Mouse (Mus musculus) cerebellum, postnatal 14 days (tissue): ENCODE results near the gene Tmem179b.
"Not testable (repeated sequence)": the region's sequence is repeated elsewhere in the genome, so short reads cannot be mapped to it uniquely, and the experiment has no call there.

Experiments
- DNase-seq, 2 experiments: peaks; one replicate each; pipeline ENCODE4 v3.0.0; 2021; ENCODE audit warnings: mixed read lengths in 2 of 2

Tmem179b gene

DNA sequence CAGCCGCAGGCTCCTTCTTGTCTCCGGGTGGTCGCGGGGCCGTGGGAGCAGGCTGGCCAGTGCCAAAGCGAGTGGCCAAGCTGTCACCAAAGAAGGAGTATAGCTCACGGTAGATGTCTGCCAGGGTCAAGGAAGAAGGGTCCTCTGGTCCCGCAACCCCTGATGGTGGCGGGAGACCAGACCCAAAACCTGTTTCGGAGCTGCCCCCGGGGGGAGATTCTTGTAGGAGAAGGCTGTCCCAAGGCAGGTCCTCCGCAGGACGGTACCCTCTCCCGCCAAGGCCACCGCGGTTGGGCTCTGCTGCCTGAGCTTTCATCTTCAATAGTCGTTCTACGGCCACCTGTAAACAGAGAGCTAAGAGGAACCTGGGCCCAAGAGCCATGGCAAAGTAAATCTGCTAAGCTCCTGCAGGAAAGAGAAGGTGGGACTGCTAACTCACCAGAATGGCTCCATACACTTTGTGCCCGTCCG is 719 bp upstream of the Tmem179b start:
- no peak for DNase-seq

DNA sequence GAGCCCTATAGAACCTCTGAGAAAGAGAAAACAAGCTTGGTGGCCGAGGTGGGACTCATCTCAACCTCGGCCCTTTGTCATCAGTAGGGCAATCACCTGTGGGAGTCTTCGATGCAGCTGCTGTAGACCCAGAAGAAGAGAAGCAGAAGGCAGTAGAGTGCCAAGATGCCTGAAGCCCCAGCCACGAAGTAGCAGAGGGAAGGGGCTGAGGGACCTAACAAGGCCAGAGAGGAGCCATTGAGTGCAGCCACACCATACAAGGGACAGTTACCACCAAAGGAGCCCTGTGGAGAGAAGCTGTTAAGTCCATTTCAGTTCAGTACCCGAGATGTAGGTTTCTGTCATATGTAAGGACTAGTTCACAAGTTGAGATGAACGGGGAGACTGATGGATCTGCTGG is 858 bp downstream of the Tmem179b start:
- DNase-seq = no peak

DNA sequence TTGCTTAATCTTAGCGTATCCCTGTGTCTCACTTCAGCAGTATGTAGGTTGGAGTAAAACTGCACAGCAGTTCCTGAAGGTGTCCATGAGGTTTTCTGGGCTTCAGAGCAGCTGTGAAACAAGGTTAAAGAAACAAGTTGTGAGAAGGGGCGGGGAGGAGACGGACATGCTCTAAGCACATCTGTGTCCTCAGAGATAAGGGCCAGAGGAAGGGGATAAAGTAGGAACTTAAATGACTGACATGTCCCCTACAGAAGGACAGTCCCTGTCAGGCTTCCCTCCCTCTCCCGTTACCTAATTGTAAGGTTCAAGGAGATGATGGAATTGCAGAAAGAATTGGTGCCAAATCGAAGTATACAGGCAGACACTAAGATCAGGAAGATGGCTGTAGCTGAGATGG is 1.3 kb downstream of the Tmem179b start:
- DNase-seq = no peak

DNA sequence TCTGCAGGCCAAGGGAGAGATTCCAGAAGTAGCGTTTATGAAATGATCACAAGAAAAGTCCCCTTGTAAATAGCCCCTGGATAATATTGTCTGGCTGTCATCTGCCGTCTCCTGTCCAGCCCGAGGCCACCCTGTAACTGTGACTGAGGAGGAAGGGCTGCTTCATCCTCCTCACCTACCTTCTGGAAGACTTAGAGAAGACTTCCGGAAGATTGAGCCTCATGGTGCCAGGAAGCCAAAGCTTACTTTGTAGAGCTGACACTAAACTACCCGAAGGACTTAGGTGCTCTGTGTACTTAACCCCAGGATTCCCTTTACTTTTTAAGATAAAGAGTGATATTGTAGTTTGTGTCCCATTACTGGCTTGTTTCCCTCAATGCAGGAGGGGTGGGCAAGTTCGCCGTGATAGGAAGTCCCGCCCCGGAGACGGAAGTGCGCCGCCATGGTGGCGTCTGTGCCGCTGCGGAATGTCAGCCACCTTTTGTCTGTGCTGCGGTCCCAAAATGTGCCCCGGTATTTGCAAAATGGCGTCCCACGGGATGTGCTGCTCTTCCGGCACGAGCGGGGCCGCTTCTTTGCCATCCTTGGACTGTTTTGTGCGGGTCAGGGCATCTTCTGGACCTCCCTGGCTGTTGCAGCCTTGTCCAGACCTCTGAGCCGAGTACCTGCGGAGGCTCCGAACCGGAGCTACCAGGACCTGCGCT is 3.5 kb downstream of the Tmem179b start, which contains the start of gene Tmem223:
TSS of gene Tmem223 (plus strand) at position 430 of the 704 bp plus-strand sequence.
- DNase-seq = peak; percentile 88

DNA sequence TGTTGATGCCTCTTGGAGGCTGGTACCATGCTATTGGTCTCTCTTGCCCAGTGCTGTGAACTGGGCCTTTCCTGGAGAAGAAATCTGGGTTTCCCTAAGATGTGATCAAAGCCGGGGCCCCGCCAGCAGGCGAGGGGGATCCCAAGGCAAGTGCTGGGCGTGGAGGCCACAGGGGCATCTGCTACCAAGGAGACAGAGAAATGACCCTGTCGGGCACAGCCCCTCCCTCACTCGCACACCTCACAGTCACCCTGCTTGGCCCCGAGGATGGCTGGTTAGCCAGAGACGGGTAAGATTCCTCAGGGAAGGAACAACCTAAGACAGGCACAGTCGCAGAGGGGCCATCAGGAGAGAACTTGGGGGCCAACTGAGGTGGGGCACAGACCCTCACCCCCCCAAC is 8.7 kb downstream of the Tmem179b start:
- DNase-seq = no peak

DNA sequence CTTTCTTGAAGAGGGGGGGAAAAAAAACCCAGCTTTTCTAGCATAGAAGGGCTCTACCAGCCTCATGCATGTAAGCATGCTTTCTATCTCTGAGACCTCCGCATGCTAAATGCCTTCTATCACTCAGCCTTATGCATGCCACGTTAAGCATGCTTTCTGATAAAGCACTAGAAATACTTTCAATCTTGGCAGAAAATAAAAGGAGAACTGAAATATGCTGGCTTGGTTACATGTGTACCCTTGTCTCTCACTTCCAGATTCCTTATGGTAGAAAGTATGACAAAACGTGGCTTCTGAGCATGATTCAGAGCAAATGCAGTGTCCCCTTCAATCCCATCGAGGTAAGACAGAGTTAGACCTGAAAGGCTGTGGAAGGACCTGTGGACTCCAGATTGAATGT is 11.0 kb downstream of the Tmem179b start:
- DNase-seq = no peak

DNA sequence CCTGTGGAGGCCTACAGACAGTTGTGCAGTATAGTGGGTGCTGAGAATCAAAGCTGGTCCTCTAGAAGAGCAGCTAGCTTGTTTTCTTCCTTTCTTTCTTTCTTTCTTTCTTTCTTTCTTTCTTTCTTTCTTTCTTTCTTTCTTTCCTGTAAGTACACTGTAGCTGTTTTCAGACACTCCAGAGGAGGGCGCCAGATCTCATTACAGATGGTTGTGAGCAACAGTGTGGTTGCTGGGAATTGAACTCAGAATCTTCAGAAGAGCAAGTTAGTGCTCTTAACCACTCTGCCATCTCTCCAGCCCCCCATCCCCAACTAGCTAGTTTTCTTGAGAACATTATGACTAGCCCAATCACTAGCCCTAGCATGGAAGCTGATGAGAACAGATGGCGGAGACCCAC is 13.5 kb downstream of the Tmem179b start:
- DNase-seq = no peak

DNA sequence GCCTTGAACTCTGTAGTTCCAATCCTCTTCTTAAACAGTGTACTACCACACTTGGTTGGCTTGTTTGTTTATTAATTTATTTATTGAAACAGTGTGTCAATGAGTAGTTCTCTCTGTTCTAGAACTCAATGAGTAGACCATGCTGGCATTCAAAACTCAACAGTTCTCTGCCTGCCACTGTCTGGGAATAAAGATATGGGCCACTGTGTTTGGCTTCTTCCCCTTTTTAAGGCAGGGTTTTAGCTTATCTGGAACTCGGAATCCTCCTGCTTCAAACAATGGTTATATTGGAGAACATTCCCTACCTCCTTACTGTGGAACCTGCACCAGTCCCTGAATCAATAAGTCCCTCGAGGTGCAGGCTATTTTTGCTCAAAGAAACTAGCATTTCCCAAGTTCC is 15.4 kb downstream of the Tmem179b start:
- no peak for DNase-seq

DNA sequence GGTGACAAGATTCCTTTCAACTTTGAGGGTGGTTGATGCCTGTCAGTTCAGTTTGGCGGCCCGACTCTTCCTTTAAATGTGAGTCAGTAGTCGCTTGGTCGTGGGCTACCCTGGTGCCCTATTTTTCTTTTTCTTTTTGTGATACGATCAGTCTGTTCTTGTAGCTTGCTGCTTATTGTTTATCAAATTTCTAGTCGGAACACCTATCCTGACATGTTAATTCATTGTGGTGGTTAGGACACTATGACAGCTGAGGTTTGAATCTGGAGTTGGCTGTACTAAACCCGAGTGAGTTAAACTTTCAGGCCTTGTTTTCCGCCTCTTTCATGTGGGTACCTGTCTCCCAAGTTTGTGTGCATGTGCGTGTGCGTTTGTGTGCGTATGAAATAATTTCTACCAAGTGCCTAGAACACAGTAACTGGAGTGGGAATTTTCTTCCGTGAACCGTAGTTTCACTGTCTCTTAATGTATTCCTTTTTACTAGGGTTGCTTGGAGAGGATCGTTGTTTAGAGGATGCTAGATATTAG is 16.7 kb downstream of the Tmem179b start:
- no peak for DNase-seq

DNA sequence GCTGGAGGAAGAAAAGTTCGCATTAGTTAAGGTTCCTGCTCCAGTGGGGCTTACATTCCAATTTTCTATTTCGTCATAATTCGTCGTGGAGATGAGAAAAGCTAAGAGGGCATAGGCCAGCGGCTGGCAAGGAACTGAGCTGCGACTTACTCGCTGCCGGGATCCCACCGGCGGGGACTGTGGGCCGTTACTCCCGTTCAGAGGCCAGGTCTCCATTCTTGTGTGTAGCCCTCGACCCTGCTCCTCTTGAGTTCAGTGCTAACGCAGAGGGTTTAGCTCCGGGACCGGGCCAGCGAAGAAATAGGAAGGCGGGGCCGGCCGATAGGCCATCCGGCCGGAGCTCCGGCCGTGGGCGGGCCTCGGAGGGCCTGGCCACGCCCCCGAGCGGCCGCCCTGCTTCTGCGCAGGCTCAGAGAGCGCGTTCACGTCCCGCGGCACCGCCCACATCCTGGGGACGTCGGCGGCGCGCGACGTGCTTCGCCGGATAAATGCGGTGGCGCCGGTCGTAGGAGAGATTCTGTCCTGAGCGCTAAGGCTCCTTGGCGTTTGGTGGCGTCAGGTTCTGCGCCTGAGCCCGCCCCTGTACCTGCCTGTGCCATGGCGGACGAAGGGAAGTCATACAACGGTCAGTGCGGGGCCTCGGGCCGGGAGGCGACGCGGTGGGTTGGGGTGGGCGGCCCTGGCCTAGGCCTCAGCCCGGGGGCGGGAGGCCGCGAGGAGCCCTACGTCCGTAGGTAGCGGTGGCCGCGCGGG is 17.5 kb downstream of the Tmem179b start, which contains the start of gene Nxf1:
TSS of gene Nxf1 (plus strand) at position 439 of the 753 bp plus-strand sequence.
- DNase-seq = peak; percentile 97

DNA sequence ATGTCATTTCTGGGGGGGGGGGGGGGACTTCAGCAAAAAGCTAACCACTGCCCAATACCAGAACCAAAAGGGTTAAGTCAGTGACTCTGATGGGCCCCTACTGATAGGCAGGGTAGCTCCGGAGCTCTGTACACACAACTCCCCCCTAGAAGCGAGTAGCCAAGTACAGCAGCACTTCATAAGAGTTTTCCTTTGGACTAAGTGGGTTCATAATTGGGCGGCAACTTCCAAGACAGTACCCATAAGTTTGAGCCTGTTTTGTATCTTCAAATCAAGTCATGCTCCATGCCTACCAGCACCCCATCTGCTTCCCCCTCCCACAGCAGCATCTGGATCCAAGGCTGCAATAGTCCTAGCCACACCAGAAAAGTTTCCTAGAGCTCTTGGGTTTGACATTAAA is 18.6 kb downstream of the Tmem179b start:
- no peak for DNase-seq

DNA sequence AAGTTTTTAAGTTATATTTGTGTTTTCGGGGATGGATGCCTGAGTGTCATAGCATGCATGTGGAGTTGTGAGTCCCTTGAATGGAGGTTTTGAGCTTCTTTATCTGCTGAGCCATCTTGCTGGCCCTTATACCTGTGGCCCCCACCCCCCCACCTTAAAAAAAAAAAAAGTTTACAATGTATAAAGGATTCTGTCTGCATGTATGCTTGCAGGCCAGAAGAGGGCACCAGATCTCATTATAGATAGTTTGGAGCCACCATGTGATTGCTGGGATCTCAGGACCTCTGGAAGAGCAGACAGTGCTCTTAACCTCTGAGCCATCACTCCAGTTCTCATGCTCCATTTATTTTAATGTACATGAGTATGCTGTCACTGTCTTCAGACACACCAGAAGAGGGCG is 26.9 kb downstream of the Tmem179b start:
- no peak for DNase-seq

DNA sequence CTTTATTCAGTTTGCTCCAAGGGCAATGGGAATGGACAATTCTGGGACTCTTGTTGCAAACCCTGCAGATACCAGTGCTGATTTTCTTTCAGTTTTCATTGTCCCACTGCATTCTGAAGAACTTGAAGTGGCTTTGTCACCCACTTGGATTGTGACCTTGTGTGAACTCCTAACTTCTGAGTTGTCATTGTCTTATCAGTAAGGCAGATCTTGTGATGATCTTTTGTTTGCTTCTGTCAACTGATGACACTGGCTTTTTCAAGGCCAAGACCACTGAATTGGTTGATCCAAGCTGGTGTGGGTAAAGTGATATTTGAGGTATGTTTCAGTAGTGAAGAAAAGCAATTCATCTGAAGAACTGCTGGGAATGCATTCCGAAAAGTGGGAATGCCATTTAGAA is 28.9 kb downstream of the Tmem179b start:
- DNase-seq = no peak

DNA sequence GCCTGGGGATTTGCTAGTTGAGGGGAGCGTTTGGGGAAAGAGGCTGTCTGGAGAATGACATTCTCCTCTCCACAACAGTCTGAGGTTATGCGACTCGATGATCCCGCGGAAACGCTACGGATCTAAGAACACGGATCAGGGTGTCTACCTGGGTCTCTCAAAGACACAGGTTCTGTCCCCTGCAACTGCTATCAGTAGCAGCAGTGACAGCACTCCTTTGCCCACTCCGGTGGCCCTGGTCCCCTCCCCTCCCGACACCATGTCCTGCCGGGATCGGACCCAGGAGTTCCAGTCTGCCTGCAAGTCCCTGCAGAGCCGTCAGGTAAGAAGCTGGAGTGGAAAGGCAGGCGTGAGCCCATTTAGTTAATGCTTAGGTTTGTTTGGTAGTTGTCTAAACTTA is 32.1 kb downstream of the Tmem179b start:
- DNase-seq = peak in 1 of 2 experiments; percentile 27

DNA sequence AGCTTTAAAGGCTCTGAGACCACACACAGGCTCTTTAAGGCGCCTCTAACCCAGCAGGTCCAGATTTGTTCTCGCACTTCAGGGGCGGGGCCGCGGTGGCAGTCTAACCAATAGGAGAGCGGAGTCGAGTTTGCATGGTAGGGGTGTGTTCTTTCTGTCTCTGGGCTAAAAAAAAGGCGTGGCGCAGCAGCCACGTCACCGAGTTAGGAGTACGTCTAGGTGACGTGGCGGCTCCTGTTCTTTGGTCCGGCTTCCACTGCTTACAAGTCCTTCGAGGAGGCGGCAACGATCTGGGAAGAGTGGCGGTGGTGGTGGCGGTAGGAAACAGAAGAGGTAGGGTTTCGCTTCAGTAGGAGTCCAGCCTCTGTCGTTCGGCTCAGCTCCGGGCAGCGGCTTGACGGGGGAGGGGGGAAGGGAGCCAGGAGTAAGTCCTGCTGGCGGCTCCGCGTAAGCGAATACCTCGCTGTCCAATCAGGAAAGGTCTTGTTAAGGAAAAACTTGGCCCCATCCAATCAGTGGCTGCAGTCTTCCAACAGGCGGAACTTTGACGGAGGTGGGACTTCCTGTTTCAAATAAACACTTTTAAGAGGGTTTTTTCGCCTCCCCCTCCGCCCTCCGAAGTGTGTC is 32.9 kb downstream of the Tmem179b start, which contains the start of gene Stx5a:
TSS of gene Stx5a (plus strand) at position 171 of the 627 bp plus-strand sequence.
- DNase-seq = peak; percentile 95 to 96

DNA sequence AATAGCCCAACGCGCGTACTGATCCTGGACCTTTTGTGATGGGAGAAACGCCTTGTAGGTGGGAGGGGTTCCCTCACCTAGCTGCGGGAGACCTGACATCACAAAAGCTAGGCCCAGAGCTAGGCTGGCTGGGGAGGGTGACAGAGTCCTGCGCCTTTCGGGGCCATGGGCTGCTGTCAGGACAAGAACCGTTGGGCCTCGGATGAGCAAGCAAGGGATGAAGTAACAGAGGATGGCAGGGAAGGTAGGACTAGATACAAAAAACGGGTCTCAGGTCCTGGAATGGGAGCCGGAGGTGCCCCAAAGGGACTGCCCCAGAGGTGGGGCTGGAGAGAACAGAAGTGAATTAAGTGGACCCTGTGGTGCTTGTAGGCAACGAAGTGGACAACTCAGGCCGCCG is 33.7 kb downstream of the Tmem179b start, which contains the start of gene 1700092M07Rik:
TSS of gene 1700092M07Rik (plus strand) at position 116 of the 400 bp plus-strand sequence.
- no peak for DNase-seq

DNA sequence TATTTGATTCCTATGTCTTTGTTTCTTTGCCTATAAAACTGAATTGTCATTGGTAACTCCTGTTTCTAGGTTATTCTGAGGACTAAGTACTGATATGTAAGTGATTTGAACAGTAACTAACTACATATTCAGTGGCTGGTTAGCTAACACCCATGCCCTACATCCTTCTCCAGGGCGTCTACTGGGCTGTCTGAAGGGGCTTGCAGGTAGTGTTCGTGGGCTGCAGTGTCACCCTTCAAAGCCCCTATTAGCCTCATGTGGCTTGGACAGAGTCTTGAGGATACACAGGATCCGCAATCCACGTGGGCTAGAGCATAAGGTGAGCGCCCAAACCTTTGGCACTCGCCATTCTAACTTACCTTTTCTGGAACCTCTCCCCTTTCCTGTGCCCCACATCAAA is 34.6 kb downstream of the Tmem179b start:
- no peak for DNase-seq

DNA sequence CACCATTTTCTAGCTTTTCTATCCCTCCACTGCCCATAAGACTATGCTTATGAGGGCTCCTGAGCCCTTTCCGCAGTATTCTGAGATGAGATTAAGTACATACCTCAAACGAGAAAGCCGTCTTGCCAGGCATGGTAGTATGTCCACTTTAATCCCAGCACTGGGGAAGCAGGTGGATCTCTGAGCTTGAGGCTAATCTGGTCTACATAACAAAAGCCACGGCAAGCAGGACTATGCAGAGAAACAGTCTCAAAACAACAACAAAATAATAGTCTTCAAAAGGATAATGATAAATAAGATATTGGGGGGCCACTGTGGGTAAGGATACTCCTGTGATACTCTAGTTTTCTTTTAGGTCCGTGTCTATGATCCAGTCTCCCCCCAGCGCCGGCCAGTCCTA is 35.4 kb downstream of the Tmem179b start:
- no peak for DNase-seq

DNA sequence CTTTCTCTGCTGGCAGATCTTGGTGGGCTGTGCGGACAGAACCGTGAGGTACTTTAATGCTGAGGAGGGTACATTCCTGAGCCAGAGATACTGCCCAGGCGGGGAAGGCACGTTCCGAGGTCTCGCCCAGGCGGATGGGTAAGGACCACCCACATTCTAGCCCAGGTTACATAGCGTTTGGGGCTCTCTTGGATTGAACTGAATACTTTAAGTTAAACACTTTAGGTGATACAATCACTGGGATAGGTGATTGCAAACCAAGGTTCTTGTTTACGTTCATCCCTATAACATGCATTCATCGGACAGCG is 38.2 kb downstream of the Tmem179b start:
- no peak for DNase-seq

DNA sequence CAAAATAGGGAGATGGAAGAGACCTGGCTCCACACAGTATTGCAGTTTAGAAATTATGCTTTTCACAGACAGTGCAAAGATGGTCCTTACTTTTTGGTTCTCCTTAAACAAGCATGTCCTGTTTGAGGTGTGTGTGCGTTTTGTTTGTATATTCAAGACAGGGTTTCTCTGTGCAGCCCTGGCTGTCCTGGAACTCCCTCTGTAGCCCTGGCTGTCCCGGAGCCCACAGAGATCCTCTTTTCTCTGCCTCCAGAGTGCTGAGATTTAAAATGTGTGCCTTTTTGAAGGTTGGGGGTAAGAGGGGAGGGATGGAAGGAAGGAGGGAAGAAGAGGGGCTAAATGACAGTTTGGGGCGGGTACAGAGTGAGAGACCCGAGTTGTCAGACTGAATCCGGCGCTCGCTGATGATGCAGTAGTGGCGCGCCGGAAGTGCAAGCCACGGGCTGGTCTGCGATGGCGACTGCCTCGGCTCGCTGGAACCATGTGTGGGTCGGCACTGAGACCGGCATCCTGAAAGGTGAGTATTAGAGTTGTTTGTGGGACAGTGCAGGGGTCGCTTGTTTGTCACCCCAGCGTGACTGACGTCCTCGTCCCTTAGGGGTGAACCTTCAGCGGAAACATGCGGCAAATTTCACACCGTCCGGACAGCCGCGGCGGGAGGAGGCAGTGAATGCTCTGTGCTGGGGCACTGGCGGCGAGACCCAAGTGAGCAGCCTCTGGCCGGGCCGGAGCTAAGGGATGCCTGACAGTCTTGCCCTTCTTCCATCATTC is 38.7 kb downstream of the Tmem179b start, which contains the start of gene Wdr74:
TSS of gene Wdr74 (plus strand) at position 439 of the 771 bp plus-strand sequence.
- DNase-seq = peak; percentile 95 to 96

DNA sequence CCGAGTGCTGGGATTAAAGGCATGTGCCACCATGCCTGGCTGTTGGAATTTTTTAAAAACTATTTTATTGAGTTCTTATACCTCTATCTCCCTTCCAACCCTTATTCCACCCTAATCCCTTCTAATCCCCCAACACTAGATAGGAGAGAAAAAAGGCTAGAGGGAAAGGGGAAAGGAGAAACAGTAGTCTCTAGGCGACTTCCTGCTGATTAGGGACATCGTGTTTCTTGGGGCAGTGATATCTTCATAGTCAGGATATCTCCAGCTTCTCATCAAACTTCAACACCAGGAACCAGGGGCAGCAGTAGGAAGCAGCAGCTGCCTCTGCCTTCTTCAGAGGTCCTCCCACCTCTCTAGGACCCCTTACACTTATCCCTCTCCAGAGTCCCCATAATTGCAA is 39.9 kb downstream of the Tmem179b start:
- DNase-seq = no peak

DNA sequence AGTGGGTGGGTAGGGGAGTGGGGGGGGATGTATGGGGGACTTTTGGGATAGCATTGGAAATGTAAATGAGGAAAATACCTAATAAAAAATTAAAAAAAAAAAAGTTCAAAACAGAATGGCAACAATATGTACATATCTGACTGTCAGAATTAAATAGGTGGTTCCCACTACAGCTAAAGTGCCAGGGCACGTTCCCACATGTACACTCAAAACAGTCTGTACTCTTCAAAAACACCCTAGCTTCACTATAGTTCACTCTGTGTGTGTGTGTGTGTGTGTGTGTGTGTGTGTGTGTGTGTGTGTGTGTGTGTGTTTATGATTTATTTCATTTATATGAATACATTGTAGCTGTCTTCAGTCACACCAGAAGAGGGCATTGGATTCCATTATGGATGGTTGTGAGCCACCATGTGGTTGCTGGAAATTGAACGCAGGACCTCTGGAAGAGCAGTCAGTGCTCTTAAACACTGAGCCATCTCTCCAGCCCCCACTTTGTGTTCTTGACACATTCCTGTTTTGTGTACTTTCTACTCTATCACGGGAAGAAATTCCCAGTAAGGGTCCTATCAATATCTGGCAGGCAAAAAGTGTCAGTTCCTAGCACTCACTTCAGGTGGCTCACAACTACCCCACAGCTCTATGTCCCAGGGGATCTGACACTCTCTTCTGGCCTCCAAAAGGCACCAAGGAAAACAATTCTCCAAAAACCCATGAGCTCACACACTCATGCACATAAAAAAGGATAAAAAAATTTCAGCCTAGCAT is 45.8 kb downstream of the Tmem179b start:
- not testable (repeated sequence) for DNase-seq
